Mouse (Mus musculus) Muller cell, postnatal 12 days (primary cell): Measurements from ENCODE around the gene Gng7.

Experiments used
- DNase-seq: peaks from one replicate; pipeline ENCODE4 v3.0.0-alpha.2; 2015; ENCODE audit errors: inconsistent ontology term

The Gng7 gene

DNA sequence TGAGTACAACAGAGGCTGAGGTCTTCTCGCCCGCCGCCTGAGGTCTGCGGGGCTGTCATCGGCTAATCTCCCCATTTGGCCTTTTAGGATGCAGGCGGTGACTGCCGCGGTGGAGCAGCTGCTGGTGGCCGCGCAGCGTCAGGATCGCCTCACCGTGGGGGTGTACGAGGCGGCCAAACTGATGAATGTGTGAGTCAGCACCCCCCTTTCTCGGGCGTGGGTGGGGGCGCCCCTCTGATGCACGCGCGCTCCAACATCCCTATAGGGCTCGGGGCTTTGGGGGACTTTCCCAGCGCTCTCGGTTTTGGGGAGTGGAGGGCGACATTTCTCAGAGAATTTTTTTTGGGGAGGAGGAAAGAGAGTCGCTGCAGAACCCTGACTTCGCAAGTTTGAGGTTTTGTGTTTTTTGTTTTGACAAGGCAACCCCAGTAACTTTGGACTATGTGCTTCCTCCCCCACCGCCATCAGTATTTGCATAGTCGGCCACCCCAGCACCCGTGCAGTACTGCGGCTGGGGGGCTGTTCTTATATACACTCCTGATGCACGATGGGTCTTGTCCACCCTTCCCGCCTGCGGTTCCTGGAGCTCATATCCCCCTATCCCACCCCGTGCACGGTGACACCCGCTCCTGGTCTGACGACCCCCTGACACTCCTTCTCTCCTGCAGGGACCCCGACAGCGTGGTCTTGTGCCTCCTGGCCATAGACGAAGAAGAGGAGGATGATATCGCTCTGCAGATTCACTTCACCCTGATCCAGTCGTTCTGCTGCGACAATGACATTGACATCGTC, 84.2 kb downstream of the Gng7 start:
- DNase-seq: no peak

DNA sequence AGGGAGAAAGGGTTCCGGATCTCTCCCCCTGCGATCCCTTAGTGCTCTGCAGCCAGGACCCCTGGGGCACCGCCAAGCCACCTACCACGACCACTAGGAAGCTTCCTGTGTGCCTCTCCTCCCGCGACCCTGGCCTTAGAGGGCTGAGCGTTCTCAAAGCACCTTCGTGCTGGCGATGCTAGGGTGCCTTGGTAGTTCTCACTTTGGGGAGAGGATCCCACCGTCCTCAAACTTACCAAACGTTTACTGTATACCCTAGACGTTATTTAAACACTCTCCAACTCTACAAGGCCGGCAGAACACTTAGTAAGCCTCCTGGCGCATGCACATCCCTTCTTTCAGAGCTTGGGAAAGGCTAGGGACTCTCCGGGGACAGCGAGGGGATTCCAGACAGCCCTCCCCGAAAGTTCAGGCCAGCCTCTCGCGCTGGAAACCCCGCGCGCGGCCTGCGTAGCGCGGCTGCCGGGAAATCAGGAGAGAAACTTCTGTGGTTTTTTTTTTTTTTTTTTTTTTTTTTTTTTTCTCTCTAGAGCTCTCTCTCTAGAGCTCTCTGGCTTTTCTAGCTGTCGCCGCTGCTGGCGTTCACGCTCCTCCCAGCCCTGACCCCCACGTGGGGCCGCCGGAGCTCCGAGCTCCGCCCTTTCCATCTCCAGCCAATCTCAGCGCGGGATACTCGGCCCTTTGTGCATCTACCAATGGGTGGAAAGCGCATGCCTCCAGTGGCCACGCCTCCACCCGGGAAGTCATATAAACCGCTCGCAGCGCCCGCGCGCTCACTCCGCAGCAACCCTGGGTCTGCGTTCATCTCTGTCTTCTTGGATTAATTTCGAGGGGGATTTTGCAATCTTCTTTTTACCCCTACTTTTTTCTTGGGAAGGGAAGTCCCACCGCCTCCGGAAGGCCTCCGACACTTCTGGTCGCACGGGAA, 85.2 kb downstream of the Gng7 start, which contains the start of gene Gadd45b:
Gadd45b (plus strand) TSS at position 775 of the 928 bp plus-strand sequence.
- DNase-seq: peak; percentile 100

DNA sequence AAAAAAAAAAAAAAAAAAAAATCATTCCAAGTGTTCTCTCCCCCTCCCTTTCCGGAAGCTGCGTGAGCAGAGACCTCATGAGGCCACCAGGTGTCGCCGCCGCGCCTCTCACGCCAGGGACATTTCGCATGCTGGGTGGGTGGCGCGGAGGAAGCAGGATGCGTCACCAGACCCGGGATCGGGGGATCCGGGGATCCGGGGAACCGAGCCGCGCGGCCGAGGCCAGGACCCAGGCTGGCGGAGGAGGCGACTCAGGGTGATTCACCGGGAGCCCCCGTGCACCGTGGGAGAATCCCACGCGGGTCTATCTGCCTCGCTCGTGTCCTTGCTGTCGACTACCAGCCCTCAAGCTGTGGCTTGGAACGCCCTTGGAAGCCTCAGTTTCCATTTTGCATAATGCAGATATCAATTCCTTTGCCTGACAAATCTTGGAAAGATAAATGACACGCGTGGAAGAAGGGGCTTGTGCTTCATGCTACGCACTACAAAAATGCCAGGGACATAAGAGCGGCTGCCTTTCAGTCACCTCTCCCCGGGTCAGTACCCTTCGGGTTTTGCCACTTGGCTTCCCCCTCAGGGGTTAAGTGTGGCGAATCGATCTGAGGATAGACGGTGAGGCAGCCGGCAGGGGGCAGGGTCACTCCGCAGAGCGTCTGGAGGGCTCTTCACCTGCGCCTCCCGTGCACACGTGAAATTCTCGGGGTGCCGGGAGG, 86.0 kb downstream of the Gng7 start:
- DNase-seq: peak; percentile 96

DNA sequence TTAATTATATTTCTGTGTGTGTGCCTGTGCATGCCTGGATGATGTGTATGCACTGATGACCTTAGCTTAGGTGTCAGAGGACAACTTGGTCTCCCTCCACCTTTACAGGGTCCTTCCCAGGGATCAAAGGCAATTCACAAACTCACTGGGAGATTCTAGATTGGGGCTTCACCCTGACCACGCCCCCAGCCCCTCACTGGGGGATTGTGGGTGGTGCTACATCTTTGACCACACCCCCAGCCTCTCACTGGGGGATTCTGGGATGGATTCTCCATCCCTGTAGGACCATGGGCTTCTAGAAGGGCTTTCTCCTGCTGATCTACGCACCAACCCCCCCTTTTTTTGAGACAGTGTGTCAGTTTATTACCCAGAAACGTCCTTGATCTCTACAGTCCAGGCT, 89.3 kb downstream of the Gng7 start:
- DNase-seq: no peak

DNA sequence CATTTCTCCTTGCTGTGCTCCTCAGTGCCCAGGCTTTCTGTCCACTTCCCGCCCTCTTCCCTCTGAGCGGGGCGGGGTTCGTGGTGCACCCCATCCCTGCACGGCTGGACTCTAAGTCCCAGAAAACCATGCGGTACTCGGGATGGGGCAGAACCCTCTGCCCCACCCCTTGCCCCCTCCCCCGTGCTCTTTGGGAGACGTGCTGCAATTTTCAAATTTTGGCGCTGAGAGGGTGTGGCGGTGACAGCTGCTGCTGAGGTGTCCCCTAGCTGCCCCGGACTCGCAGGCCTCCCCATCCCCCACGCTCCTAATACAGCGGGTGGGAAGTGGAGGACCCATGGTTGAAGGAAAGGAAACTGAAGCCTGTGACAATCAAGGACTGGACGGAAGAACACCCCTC, 92.8 kb downstream of the Gng7 start:
- DNase-seq: peak; percentile 76

DNA sequence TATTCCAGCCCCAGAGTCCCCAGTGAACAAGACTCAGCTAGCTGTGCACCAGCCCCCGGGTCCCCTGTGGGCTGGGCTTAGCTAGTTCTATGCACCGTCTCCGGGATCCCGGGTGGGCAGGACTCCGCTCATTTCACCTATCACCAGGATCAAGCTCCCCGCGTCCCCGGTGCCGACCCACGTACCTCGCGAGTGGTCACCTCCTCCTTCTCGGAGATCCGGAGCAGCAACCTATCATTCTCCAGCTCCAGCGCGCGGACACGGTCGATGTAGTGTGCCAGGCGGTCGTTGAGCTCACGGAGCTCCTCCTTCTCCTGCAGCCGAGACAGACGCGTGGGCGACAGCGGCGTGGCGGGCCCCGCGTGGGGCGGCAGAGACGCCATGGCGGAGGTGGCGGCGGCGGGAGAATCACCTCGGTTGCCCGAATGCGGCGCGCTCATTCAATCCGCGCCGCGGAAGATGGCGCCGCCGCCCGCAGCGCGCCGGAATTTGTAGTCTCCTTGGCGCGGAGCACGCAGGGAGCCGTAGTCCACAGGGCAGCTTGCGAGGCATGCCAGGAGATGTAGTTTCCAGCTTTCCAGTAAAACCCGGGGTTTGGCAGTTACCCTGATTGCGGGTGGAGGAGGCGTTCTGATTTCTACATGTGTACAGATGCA, 96.8 kb downstream of the Gng7 start, which contains the start of gene Lmnb2:
Lmnb2 (minus strand) TSS at position 467 of the 656 bp plus-strand sequence.
- peak; percentile 81 for DNase-seq

DNA sequence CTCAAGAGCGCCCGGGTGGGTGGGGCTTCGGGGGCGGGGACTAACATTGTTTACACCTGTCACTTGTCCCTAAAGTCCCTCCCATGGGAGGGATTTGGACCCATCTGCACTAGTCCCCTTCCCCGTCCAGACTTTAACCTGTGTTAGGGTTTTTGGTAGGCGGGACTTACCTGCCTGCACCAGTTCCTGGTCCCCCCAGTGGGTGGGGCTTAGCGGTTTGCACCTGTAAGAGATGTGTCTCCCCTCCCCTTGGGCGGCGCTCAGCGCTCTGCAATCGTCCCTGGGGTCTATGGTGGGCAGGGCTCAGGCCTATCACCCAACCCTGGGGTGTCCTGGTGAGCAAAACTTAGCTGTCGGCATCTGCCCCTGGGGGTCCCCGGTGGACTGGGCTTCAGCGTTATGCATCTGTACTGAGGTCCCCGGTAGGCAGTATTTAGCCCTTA, 97.4 kb downstream of the Gng7 start:
- DNase-seq: no peak

DNA sequence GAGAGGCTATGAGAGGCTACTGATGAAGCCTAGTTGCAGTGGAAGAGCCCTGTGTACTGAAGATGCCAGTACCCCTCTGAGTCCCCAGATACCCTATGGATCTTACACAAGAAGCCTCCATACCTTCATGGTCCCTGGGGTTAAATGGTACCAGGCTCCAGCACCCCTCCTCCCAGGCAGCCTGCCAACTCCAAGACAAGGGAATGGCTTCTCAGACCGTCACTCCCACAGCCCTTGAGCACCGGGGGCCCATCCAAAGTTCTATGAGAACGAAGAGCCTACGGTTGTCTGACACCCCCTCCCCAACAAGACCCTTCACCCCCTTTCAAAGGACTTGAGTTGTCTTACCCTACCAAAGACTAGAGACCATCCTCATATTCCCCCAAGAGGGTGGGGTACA, 99.0 kb downstream of the Gng7 start:
- DNase-seq: no peak

DNA sequence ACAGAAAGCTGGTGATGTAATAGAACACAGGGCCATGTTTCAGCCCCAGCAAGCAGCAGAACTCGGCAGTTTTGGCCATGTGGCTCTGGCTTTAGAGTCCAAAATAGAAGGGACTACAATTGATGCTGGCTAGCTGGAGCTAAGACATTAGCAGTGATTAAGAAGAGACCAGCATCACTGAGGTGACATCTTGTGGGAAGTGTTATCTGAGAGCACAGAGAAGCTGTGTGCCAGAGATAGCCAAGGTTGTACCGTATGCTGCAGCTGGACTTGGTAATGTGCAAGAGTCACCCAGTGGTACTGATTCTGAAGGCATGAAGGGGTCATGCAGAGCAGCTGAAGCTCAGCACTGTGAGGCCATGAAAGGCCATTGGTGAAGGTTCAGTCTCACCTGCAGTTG, 99.5 kb downstream of the Gng7 start:
- no peak for DNase-seq

DNA sequence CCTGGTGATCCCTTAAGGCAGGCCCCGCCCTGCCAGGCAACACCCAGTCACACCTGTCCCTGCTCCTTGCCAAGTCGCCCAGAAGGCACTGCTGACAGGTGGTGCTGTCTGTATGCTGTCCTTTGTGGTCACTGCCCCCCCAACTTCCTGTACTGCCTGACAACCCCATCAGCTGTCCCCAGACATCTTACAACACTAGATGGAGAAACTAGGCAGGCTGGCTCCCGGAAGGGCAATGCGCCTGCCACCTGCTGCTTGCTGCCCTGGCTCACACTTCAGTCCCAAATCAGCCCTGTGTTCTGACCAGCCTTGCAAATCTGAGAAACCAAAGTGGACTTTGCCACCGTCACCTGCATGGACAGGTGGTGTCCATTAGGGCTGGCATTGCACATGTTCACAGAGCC, 100.5 kb downstream of the Gng7 start:
- DNase-seq: no peak

DNA sequence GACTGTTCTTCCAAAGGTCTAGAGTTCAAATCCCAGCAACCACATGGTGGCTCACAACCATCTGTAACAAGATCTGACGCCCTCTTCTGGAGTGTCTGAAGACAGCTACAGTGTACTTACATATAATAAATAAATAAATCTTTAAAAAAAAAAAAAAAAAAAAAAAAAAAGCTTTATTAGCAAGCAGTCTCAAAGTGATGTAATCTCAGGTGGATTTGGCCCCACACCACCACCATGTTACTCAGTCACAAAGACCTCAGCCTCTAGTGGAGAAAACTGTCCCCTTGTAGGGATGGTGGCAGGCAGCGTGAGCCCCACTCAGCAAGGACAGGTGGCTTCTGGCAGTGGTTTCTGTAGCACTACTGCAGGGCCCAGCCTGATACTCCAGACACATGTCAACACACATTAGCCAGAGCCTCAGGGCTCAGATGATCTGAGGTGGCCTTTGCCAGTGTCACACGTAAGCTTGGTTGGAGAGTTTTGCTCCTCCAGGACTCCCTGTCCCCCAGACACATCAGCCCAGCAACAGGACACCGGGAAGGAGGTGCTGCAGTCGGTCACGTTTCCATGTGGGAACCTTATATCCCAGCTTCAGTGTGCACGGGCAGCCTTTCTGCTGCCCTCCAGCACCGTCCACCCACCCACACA, 101.3 kb downstream of the Gng7 start:
- no peak for DNase-seq

DNA sequence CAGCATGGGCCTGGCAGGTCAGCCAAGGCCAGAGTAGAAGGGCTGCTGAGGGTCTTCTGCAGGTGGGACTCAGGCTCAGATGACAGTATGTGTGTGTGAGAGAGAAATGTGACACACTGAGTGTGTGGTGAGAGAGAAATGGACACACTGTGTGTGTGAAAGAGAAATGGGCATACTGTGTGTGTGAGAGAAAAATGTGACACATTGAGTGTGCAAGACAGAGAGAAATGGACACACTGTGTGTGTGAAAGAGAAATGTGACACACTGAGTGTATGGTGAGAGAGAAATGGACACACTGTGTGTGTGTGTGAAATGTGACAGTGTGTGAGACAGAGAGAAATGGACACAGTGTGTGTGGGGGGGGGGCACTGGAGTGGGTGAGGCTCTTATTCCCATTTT, 102.9 kb downstream of the Gng7 start:
- DNase-seq: no peak

DNA sequence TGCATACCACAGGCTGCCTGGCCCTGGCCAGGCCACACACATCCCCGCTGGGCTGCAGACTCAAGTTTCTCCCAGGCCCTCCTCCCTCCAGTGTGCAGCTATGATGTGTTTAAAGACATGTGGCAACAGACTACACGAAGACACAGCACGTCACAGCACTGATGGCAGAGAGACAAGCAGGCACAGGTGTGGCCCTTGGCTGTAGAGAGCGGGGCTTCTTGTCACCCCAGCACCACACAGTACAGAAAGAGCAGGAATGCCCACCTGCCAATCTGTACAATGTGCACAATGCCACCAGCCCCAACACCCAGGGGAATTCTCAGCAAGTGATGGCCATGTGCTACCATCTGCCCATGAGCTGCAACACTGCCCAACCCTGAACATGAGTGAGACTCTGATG, 103.4 kb downstream of the Gng7 start:
- DNase-seq: no peak

DNA sequence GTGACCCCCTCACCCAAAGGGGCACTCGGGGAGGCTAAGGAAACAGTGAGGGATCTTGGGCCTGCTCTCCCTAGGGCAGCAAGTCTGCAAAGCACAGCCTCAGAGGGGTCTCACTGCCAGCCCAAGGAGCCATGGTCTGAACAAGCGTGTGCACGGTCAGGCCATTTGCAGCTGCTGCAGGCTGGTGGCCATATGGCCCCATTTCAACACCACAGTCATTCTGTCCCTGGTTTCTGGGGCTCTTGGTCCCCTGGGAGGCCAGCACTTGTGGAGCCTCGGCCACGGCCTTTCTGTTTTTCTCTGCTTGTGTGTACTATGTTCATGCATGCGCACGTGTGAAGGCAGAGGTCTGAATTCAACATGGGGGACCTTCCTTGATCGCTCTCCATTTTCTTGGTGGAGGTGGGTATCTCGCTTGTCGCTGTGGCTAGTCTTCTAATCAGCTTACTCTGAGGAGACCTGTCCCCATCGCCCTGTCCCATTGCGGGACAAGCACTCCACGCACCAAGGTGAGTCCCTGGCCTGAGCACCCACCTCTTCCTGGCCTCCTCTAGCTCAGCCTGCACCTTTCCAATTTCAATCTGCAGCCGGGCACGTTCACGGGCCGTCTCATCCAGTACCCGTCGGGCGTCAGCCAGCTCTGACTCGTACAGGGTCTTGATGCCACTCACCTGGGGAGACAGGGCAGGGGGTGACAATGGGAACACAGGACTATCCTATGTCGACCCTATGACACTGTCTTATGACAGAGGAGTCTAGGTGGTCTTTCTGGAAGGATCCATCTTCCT, 105.2 kb downstream of the Gng7 start:
- no peak for DNase-seq

DNA sequence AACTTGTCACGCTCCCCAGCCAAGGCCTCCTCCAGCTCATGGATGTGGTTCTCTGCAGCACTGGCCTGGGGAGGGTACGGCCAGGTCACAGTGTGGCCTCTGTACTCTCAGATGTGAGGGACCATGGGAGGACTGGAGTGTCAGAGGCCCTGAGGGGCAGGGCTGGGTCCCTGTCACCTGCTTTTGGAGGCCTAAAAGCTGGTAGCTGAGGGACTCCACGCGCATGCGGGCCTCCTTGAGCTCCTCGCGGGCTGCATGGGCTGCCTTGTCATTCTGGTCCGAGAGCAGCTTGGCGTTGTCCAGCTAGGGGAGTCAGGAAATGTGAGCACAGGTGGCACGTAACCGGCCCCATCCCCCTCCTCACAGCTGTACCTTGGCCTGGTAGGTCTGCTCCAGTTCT, 110.0 kb downstream of the Gng7 start:
- DNase-seq: no peak

DNA sequence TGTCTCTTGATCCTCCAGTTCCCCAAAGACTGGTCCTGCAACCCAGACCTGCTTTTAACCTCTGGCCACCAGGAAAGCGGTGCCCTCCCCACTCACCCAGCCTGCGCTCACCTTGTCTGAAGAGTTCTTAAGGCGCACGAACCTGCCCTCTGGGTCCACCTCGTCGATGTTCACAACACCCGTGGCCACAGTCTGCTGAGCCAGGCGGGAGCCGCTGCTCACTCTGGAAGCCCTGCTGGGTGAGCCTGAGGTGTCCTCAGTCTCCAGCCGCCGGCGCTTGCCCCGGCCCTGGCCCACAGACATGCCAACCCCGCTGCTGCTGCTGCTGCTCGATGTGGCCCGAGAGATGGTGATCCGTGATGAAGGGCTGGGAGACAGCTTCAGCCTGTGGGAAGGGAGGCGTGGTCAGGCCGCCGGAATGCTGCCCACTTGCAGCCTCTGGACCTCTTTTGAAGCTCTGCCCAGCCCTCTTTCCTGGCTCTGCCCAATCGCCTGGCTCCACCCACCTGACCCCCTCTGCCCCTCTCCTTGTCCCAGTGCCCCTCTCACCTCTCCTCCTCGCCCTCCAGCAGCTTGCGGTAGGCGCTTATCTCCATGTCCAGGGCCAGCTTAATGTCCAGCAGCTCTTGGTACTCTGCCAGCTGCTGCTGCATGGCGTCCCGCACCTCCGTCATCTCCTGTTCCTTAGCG, 110.6 kb downstream of the Gng7 start:
- DNase-seq: no peak

DNA sequence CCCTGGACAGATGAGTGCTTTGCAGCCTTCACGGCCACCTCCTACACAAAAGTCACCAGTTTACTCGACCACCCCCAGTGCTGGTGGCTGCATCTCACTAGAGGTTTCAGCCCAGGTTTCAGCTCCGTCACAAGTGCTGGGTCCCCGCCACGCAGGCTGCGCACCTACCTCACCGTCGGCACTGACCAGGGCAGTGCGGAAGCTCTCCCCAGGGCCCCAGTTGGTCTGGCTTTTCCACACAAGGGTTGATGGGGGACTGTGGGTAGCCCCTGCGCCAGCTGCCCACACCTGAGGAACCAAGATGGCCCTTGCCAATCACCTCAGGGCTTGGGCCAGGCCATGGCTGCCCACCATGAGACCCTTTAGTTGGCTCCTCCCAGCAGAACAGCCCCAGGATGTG, 111.5 kb downstream of the Gng7 start:
- DNase-seq: no peak

DNA sequence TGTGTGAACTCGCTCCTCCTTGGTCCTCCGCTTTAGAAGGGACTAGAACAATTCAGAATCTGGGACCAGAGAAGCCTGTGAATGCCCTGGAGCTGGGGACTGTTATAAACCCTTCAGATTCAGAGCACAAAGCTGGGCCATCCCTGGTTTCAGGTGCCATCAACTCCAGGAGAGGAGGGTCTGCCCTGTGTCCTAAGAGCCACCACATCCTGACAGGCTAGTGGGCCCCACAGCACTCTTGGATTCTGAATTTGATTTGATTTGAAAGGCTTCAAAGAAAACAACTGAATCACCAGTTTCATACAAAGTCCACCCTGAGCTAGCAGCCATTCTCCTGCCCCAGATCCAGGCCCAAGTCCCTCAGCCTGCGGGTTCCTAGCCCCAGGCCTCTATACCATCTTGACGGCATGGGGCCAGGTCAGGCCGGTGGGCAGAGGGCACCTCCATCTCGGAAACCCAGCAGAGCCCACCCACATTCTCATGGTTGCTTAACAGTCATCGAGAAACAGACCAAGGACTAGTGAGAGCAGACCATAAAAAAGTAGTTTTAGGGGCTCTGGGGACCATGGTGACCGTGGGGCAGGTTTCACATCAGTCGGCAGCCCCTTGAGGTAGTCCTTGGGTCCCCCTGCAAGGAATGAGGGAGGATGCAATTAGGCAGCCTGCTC, 112.3 kb downstream of the Gng7 start:
- DNase-seq: no peak
